Mouse (Mus musculus) hindbrain, embryonic 10.5 days (tissue): ENCODE data around the gene Capn5. TPM values are rescaled to one million over a fixed set of nuclear protein-coding genes. Genes with fewer than 3 reads are reported as not detected.

Source experiments
- DNase-seq: peaks from one replicate; pipeline ENCODE4 v3.0.0-alpha.2; 2017; ENCODE audit warnings: low spot score
- H3K27ac ChIP-seq: fragments of 300-500 bp; sonication (generic); 2 replicates; pipeline ENCODE4 v1.5.1; 2016; ENCODE audit warnings: mild to moderate bottlenecking, moderate library complexity
- H3K27me3 ChIP-seq: fragments of 300-500 bp; sonication (generic); 2 replicates; pipeline ENCODE4 v1.6.1; 2016; ENCODE audit warnings: mild to moderate bottlenecking; ENCODE audit not compliant: poor library complexity, insufficient read depth, severe bottlenecking
- H3K36me3 ChIP-seq: fragments of 300-500 bp; sonication (generic); 2 replicates; pipeline ENCODE4 v1.6.1; 2016; ENCODE audit warnings: mild to moderate bottlenecking, moderate library complexity
- H3K4me1 ChIP-seq: fragments of 300-500 bp; sonication (generic); replicated peaks from 2 replicates; pipeline ENCODE4 v1.6.1; 2016; ENCODE audit warnings: mild to moderate bottlenecking
- H3K4me3 ChIP-seq: fragments of 300-500 bp; sonication (generic); 2 replicates; pipeline ENCODE4 v1.5.1; 2016; ENCODE audit warnings: mild to moderate bottlenecking, moderate library complexity
- H3K9me3 ChIP-seq: fragments of 300-500 bp; sonication (generic); 2 replicates; pipeline ENCODE4 v1.6.1; 2016; ENCODE audit warnings: mild to moderate bottlenecking, moderate library complexity
- WGBS: fragments of 180-500 bp; shearing (Covaris S2); methylation state at CpG from one replicate; pipeline ENCODE4 v1.1.7; 2016; 5-methylcytosine and 5-hydroxymethylcytosine counted together
- polyA plus RNA-seq: library from polyadenylated mRNA; unstranded; fragments of >200 nt; fragmentation: Nextera tagmentation; extraction: Ambion mirVana; gene quantifications from 2 replicates; pipeline ENCODE4 v1.2.1, GENCODE M21; 2016

Capn5 gene
- polyA plus RNA-seq, 1 experiment from 2014 or later = 9.9 TPM

GRCm38 (mm10) chr7:98140597-98140996, 37.5 kb downstream of the Capn5 start:
- H3K36me3 ChIP-seq = peaks cover 2% of the 10 kb centered on the region; the same call in 1 of the 2 replicates
- H3K27me3 ChIP-seq = peaks cover 12% of the 10 kb centered on the region
- peaks cover 57% of the 10 kb centered on the region for H3K4me1 ChIP-seq
- 57% methylated on average over 2 of the region's 2 CpGs for WGBS
- H3K4me3 ChIP-seq = no peak overlapping the region
- H3K9me3 ChIP-seq = no peaks in the 10 kb centered on the region
- no peak for DNase-seq
- 0 out of 2 replicates have a peak overlapping the region, but pooled peaks have one; percentile 35 for H3K27ac ChIP-seq

- Histone ChIP-seq H3K9me3 (no peaks in the 10 kb centered on the region), H3K27ac (no peak overlapping the region), H3K36me3 (no peaks in the 10 kb centered on the region), H3K27me3 (peaks cover 8% of the 10 kb centered on the region), H3K4me1 (peaks cover 49% of the 10 kb centered on the region), H3K4me3 (no peak overlapping the region)
- WGBS = 20% methylated on average over 9 of the region's 9 CpGs
- DNase-seq = no peak
These were observed 38.9 kb downstream of the Capn5 start for GRCm38 (mm10) chr7:98139216-98139615.

- H3K27ac ChIP-seq = no peak overlapping the region
- no peaks in the 10 kb centered on the region for H3K9me3 ChIP-seq
- no peak for DNase-seq
- H3K27me3 ChIP-seq = peaks cover 5% of the 10 kb centered on the region
- H3K36me3 ChIP-seq = no peaks in the 10 kb centered on the region
- H3K4me1 ChIP-seq = peaks cover 43% of the 10 kb centered on the region
- WGBS = 94% methylated on average over 2 of the region's 2 CpGs
- H3K4me3 ChIP-seq = no peak overlapping the region
These were observed 40.1 kb downstream of the Capn5 start for GRCm38 (mm10) chr7:98137995-98138394.

GRCm38 (mm10) chr7:98137583-98137982, 40.5 kb downstream of the Capn5 start:
- Histone ChIP-seq H3K4me3 (no peak overlapping the region), H3K9me3 (no peaks in the 10 kb centered on the region), H3K27ac (no peak overlapping the region), H3K36me3 (no peaks in the 10 kb centered on the region), H3K27me3 (peaks cover 5% of the 10 kb centered on the region), H3K4me1 (peaks cover 38% of the 10 kb centered on the region)
- DNase-seq = no peak
- 40% methylated on average over 3 of the region's 3 CpGs for WGBS

- WGBS = 92% methylated on average over 8 of the region's 8 CpGs
- no peaks in the 10 kb centered on the region for H3K4me1 ChIP-seq
- DNase-seq = no peak
- no peaks in the 10 kb centered on the region for H3K27me3 ChIP-seq
- peaks cover 3% of the 10 kb centered on the region; the same call in 1 of the 2 replicates for H3K36me3 ChIP-seq
- no peak overlapping the region for H3K4me3 ChIP-seq
- no peak overlapping the region for H3K27ac ChIP-seq
- no peaks in the 10 kb centered on the region for H3K9me3 ChIP-seq
These were observed 46.3 kb downstream of the Capn5 start for GRCm38 (mm10) chr7:98131751-98132150.

- H3K36me3 ChIP-seq = peaks cover 3% of the 10 kb centered on the region; the same call in 1 of the 2 replicates
- WGBS = 44% methylated on average over 5 of the region's 5 CpGs
- no peaks in the 10 kb centered on the region for H3K9me3 ChIP-seq
These were observed 52.6 kb downstream of the Capn5 start for GRCm38 (mm10) chr7:98125473-98125872.

GRCm38 (mm10) chr7:98124701-98125100, 53.4 kb downstream of the Capn5 start:
- 63% methylated on average over 5 of the region's 5 CpGs for WGBS
- peaks cover 3% of the 10 kb centered on the region; the same call in 1 of the 2 replicates for H3K36me3 ChIP-seq
- no peak overlapping the region for H3K27ac ChIP-seq
- H3K4me3 ChIP-seq = no peak overlapping the region
- H3K9me3 ChIP-seq = no peaks in the 10 kb centered on the region
- no peak for DNase-seq
- H3K27me3 ChIP-seq = peaks cover 10% of the 10 kb centered on the region; the same call in 1 of the 2 replicates
- H3K4me1 ChIP-seq = peaks cover 14% of the 10 kb centered on the region; the same call in 1 of the 2 replicates

More at GRCm38 (mm10) chr7:98125473-98125872, 52.6 kb downstream of the Capn5 start:
- peaks cover 10% of the 10 kb centered on the region; the same call in 1 of the 2 replicates for H3K27me3 ChIP-seq
- no peak overlapping the region for H3K27ac ChIP-seq
- H3K4me1 ChIP-seq = peaks cover 6% of the 10 kb centered on the region; the same call in 1 of the 2 replicates
- no peak overlapping the region for H3K4me3 ChIP-seq
- no peak for DNase-seq

- no peak for DNase-seq
- WGBS = 76% methylated on average over 8 of the region's 8 CpGs
- no peaks in the 10 kb centered on the region for H3K9me3 ChIP-seq
These were observed 56.4 kb downstream of the Capn5 start for GRCm38 (mm10) chr7:98121673-98122072.

GRCm38 (mm10) chr7:98121241-98121640, 56.8 kb downstream of the Capn5 start:
- peaks cover 42% of the 10 kb centered on the region for H3K4me1 ChIP-seq
- DNase-seq = no peak
- H3K36me3 ChIP-seq = no peaks in the 10 kb centered on the region
- no peak overlapping the region for H3K4me3 ChIP-seq
- H3K9me3 ChIP-seq = no peaks in the 10 kb centered on the region
- no peak overlapping the region for H3K27ac ChIP-seq
- peaks cover 10% of the 10 kb centered on the region; the same call in 1 of the 2 replicates for H3K27me3 ChIP-seq
- WGBS = 92% methylated on average over 3 of the region's 3 CpGs

More at GRCm38 (mm10) chr7:98121673-98122072, 56.4 kb downstream of the Capn5 start:
- H3K4me3 ChIP-seq = no peak overlapping the region
- H3K36me3 ChIP-seq = no peaks in the 10 kb centered on the region
- H3K4me1 ChIP-seq = peaks cover 37% of the 10 kb centered on the region
- no peak overlapping the region for H3K27ac ChIP-seq
- peaks cover 10% of the 10 kb centered on the region; the same call in 1 of the 2 replicates for H3K27me3 ChIP-seq

GRCm38 (mm10) chr7:98120325-98120724, 57.7 kb downstream of the Capn5 start:
- WGBS = 11% methylated on average over 7 of the region's 7 CpGs
- H3K4me3 ChIP-seq = peak overlapping the region; percentile 38
- H3K27ac ChIP-seq = no peak overlapping the region
- peaks cover 10% of the 10 kb centered on the region; the same call in 1 of the 2 replicates for H3K27me3 ChIP-seq
- no peaks in the 10 kb centered on the region for H3K9me3 ChIP-seq
- peak; percentile 75 for DNase-seq
- H3K36me3 ChIP-seq = no peaks in the 10 kb centered on the region
- peaks cover 45% of the 10 kb centered on the region for H3K4me1 ChIP-seq

GRCm38 (mm10) chr7:98119961-98120232, 58.2 kb downstream of the Capn5 start:
- H3K4me3 ChIP-seq = no peak overlapping the region

GRCm38 (mm10) chr7:98119179-98119960, 58.7 kb downstream of the Capn5 start, which contains the start of gene Myo7a:
Gene Myo7a (minus strand): TSS chr7:98119524.
- Histone ChIP-seq H3K27me3 (peaks cover 10% of the 10 kb centered on the region; the same call in 1 of the 2 replicates), H3K9me3 (no peaks in the 10 kb centered on the region), H3K36me3 (no peaks in the 10 kb centered on the region), H3K4me3 (peak within 1 kb of the TSS; percentile 38), H3K27ac (peak within 1 kb of the TSS; percentile 66), H3K4me1 (peaks cover 50% of the 10 kb centered on the region)
- DNase-seq = peak; percentile 50
- 31% methylated on average over 9 of the region's 9 CpGs for WGBS

More at GRCm38 (mm10) chr7:98119961-98120232, 58.2 kb downstream of the Capn5 start:
- DNase-seq = no peak
- 74% methylated on average over 2 of the region's 2 CpGs for WGBS
- Histone ChIP-seq H3K4me1 (peaks cover 49% of the 10 kb centered on the region), H3K36me3 (no peaks in the 10 kb centered on the region), H3K27ac (peak overlapping the region; percentile 66; the same call in 1 of the 2 replicates), H3K9me3 (no peaks in the 10 kb centered on the region), H3K27me3 (peaks cover 10% of the 10 kb centered on the region; the same call in 1 of the 2 replicates)

- H3K36me3 ChIP-seq = no peaks in the 10 kb centered on the region
- WGBS = 70% methylated on average over 11 of the region's 11 CpGs
These were observed 60.9 kb downstream of the Capn5 start for GRCm38 (mm10) chr7:98117012-98117660.

More at GRCm38 (mm10) chr7:98117012-98117660, 60.9 kb downstream of the Capn5 start:
- no peak overlapping the region for H3K27ac ChIP-seq
- H3K9me3 ChIP-seq = no peaks in the 10 kb centered on the region
- no peak for DNase-seq
- no peak overlapping the region for H3K4me3 ChIP-seq
- H3K4me1 ChIP-seq = peaks cover 47% of the 10 kb centered on the region
- peaks cover 16% of the 10 kb centered on the region for H3K27me3 ChIP-seq
